Mouse (Mus musculus): ENCODE measurements at regions not wholly inside any gene's neighbourhood (a gene's known extent, or its start where the extent isn't known, plus 50 kb on each side); places are given as distances from the start of the nearest gene placed in this dataset.

DNA sequence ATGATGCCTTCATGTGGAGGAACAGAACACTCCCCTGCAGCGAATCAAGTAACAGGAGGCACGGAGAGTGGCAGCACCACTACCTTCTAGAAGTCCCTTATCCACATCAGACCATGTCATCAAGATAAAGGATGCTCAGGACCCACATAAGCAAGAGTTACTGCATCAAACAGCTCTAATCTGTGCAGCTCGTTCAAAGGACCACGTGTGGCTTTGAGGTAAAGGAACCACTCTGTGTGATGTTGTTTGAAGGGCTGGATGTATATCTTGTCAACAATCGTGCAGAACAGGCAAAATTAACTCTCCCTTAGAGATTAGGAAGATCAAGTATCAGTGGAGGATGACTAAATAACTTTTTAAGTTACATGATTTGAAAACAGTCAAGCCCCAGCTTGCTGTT, 68.8 kb upstream of the Cd44 start:
- no peak for DNase-seq

DNA sequence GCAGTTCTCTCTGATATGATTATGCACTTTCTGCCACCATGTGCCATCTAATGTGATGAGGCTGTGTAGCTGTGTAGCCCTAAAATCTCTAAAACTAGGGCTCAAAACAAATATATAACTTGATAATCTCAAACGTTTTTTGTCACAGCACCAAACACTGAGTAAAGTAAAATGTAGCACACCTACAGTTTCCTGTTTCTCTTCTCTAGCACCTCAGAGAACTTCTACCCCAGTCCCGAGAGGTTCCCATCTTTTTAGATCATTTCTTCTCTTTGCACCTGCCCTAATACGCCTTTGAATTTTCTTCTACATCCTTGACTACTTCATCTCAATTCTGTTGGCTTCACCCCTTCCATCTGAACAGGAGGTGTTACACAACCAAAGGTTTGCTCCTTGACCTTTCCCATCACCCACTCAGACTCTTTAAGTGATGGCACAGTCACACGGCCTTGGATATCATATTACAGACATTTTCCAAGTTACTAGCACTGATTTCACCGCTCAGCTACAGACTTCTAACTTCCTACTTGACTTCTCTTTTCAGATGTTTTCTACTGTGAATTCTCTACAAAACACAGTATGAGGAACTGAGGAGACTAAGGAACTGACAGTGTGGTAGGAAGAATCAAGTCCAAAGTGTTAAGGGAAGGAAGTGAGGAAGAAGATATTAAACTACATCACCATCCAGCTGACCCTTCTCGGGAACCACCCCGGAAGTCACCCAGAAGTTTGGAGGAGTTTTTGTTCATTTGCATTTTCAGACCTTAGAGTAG, 66.7 kb upstream of the Cd44 start:
- DNase-seq: peak; percentile 30

DNA sequence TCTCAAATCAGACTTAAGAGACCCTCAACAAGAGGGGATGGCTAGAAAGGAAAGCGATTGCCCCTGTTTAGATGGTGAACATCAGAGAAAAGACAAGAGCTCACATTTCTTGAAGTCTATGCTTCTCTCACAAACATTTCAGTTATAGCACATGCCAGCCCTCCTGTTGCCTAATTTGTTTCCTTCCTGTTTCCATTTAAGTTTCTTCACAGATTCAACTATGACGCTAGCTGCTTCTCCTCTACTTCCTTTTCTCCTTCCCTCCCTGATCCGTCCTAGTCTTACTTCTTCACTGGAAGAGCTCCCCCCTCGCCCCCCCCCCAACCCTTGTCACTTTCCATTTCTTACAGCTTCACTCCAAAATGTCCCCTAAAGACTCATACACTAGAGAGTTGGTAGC, 66.0 kb upstream of the Cd44 start:
- DNase-seq: no peak

DNA sequence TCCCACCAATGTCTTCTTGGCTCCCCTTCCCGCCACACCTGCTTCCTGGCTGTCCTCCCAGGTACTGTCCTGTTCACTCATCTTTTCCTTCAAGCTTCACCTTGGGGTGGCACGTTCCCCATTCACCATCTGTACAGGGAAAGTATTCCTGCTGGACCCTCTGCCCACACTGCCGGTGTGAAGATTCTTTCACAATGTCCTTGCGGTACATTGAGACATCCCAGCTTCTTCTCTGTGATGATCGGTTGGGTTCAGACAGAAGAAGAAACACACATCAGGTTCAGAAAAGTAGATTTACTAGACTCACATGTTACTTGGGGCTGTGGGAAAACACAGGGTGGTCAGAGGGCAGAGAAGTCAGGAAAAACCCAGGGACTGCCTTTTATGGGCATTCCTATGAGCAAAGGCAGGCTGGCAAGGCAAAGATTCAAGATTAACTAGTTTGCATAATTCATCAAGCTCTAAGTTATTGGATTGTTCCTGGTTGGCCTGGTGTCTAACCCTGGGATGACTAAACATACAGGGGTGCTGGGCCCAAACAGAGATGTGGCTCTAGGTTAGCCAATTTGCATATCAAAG, 57.7 kb upstream of the Cd44 start:
- no peak for DNase-seq

DNA sequence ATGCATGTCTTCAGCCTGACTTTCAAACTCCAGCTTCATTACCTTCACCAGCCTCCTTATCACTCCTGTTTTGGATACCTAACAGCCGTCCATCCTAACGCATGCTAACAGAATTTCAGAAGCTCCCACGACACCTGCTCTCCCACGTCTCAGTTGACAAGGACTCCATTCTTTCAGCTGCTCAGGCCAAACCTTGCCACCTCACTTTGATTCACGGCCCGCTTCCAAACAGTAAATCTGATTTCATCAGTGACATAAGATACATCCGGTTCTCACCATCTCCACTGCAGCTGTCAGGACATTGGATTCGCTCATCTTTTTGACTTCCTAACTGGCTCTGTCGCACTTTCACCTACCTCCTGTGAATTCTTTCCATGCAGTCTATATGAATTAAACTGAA, 57.1 kb upstream of the Cd44 start:
- no peak for DNase-seq

DNA sequence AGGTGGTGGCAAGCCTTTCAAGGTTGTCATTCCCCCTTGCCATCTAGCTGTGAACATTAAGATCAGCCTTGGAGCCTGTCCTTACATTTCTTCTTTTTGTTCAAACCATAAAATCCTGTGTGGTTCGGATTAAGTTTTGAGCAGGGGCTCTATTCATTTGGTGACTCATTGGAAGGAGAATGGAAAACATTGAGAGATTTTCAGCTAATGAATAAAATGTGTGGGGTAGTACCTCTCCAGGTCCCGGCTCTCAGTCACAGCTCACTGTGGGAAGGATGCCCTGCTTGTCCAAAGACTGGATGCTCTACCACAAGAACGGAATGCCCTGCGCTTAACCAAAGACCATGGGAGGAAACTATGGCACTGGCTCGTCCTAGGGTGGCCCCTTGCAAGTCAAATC, 56.3 kb upstream of the Cd44 start:
- DNase-seq: no peak

DNA sequence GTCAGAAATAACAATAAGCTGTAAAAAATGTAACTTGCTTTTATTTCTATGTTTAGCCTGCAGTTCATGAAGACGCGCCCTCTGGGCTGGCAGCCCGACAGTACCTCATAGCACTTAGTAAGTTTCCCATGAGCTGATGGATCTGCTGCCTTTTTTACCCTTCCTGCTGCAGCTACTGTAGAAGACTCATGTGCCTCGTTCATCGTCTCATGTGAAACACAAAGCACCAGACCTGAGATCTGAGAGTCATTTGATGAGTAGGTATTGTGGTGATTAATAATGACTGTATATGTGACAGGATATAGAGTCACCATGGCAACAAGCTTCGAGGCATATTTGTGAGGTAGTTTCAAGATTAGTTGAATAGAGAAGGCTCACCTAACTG, 55.4 kb upstream of the Cd44 start:
- DNase-seq: no peak

DNA sequence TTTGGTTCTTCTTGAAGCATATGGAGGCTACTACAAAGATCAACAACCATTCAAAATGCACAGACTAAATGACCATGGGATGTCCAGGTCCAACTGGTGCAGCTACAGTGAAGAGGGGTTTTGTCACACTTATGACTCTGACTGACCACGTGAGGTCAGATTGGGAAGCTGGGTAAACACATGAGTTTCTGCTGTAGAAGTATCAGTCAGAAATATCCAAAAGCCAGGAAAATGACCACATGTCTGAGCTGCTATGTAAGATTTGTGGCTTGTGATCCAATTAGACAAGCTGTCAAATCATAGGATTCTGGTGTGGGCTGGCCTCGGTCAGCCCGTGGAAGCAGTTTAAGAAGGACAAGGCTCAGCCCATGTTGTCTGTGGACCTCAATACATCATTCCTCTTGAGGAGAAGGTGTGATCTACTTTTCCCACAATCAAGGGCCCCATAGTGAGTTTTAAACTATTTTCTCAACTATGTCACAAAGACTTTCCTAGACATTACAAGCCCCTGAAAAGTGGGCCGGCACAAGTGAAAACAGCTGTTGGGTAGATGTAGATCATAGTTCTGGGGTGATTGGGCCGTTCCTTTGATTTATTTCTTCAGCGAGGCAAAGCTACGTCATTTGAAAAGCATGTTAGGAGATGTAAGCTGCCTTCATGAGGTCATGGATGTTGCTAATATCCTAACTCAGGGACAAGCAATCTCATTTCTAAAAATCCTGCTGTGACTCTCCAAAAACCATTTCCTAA, 54.8 kb upstream of the Cd44 start:
- DNase-seq: no peak

DNA sequence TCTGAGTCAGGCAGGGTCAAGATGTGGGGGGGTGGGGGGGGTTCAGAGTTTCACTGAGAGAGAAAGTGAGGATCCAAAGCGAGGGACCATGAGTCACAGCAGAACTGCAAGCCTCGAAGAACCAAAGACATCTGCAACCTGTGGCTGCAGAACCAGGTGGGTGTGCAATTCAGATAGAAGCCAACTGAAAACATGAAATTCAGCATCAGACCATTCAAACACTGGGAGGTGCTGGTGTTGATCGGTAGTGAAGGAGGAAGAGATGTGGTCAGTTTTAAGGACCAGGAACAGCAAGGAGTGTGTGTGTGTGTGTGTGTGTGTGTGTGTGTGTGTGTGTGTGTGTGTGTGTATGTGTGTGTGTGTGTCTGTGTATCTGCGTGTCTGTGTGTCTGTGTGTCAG, 53.8 kb upstream of the Cd44 start:
- DNase-seq: no peak
